Mouse (Mus musculus) T-cell, adult 2 months (primary cell): ENCODE results near the gene Specc1l.
A peak's percentile ranks its signal among the peaks of the same experiment; 100 is the strongest.
"Not testable (repeated sequence)": the region's sequence is repeated elsewhere in the genome, so short reads cannot be mapped to it uniquely, and the experiment has no call there.

ENCODE experiments used
- DNase-seq: peaks from one replicate; pipeline ENCODE4 v3.0.0; 2022; ENCODE audit warnings: low spot score

Specc1l gene

DNA sequence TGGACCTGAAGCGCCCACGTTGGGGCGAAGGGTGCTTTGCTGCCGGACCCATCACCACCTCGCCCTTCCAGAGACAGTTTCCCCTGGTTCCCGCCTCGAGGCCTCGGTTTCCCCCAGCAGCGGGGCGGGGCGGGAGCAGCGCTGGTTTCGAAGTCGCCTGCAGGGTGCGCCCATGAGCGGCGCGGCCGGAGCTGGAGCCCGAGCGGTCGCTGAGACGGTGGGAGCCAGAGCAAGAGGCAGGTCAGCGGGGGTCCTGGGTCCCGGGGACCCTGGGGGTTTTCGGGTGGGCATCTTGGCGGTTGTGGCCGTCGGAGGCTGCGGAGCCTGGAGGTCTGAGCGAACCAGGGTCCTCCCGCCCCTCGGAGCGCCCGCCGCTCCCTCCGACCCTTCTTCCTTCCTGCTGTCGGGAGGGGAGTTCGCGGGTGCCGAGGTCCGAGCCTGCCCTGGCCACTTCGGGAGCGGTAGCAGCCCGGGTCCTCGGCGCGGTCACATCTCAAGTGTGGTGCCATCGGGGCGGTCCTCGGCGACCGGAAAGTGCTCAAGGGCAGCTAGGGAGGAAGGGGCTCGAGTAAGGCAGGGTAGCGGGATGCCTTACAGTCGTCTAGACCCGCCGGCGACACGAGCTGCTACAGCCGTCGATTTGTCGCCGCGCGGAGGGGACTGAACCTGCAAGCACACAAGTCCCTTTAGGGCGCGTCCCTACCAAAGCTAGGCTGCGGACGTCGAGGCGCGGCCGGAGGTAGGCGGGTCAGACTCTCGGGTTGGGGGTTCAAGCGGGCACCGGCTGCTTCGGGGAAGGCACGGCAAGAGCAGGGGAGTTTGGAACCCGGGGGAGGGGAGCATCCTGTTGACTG, 105.3 kb downstream of the Specc1l start:
- DNase-seq: peak; percentile 68

- DNase-seq: no peak
These were observed 106.3 kb downstream of the Specc1l start for GRCm38 (mm10) chr10:75318206-75318605.

DNA sequence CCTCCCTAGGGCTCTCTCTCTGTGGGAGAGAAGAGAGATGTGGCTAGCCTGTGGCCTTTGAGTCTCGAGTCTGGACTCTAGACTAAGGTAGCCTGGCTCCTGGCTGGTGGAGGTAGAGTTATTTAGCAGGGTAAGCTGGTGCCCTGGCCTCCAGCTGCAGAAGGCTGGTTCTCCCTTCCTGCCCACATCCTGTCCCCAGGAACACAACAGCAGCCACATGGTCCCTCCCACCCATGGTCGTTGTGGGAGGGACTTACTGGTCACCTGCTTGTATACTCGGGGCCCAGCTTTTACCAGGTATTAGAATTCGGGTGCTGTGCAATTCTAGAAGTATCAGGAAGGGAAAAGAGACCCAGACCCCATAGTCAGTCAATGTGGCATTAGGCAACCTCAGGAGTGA, 108.4 kb downstream of the Specc1l start:
- DNase-seq: peak; percentile 84

- no peak for DNase-seq
These were observed 111.1 kb downstream of the Specc1l start for GRCm38 (mm10) chr10:75322966-75323365.

DNA sequence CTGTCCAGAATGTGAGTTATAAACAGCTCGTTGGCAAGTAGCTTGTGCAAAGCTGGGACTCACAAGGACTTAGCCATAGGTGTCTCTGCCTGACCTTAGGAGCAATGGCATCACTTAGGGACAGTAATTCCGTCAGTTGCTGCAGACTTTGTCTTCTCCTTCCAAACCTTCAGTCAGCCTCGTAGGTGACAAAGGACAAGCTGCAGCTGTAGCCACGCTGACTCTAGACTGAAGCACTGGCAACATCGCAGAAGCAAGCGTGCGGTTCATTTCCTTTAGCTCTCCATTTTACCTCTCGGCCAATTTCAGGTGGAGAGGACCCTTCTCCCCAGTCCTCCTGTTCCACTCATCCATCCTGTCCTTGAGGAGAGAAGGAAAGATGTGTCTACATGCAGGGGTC, 112.1 kb downstream of the Specc1l start:
- DNase-seq: no peak

DNA sequence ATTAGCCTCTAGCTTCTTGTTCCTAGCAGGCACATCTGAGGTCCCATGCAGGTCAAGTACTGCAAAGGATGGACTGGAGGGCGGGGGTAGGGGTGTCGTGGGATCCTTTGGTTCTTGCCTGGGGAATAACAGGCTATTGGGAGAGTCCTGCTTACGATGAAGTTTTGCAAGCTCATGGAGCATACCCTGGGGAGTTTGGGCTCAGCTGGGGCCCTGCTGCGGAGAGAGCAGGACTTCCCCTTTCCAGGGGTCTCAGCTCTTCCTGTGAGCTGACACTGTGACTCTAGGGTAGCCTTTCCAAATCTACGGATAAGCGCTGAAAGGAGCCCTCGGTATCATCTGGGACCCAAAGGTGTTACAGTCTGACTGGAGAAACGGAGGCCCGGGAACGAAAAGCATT, 112.5 kb downstream of the Specc1l start:
- DNase-seq: no peak

DNA sequence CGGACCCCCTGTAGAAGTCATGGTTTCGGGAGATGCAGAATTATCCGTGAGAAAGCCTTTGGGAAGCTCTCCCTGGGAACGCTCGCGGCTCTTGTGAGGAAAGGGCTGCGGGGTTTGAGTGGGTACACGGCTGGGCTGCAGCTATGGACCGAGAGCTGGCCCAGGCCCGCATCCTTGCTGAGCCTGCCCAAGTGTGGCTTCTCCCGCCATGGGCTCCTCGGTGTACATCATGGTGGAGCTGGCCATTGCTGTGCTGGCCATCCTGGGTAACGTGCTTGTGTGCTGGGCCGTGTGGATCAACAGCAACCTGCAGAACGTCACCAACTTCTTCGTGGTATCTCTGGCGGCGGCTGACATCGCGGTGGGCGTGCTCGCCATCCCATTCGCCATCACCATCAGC, 113.9 kb downstream of the Specc1l start:
- DNase-seq: no peak

GRCm38 (mm10) chr10:75326553-75326952, 114.7 kb downstream of the Specc1l start:
- peak; percentile 84 for DNase-seq

- no peak for DNase-seq
These were observed 115.2 kb downstream of the Specc1l start for GRCm38 (mm10) chr10:75327081-75327480.

DNA sequence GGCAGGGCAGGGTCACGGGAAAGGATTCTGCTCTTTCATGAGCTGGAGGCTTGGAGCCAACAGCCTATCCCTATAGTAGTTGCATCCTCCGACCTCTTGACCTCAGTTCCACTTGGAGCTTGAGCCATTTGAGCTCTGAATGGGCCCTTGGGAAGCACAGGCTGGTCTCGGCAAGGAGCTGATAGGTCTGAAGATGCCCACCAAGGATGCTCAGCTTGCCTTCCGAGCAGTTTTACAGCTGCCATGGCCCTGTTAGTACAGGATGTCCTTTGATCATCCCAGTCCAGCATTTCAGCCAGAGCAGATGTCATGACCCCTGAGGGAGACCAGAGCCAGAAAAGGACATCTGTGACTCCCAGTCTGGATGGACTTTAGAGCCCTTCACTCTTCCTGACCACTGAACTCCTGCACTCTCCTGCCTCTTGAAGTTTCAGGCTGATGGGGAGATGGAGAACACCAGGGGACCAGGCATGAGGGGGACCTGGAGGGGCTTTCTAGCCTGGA, 116.4 kb downstream of the Specc1l start:
- DNase-seq: no peak

GRCm38 (mm10) chr10:75332268-75332667, 120.4 kb downstream of the Specc1l start:
- DNase-seq: no peak

- no peak for DNase-seq
These were observed 121.4 kb downstream of the Specc1l start for GRCm38 (mm10) chr10:75333176-75333776.

GRCm38 (mm10) chr10:75334175-75334574, 122.3 kb downstream of the Specc1l start:
- no peak for DNase-seq

DNA sequence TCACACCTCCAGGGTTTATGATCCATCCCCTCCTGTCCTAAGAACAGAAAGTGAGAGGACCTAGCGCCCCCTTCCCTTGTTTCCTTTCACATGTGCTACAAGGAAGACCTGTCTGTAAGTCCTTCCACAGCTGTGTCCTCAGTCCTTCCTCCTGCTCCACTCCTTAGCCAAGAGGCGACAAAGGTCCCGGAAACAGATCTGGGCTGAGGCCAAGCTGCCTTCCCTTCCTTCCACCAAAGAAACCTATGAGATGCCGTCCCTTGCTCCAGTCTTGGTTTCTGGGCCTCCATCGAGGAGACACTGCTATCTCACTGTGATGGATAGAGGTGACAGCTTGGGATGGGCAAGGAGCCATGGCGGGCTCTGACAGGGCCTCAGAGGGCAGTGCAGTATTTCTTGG, 123.2 kb downstream of the Specc1l start:
- no peak for DNase-seq

- DNase-seq: no peak
These were observed 125.4 kb downstream of the Specc1l start for GRCm38 (mm10) chr10:75337231-75337630.

DNA sequence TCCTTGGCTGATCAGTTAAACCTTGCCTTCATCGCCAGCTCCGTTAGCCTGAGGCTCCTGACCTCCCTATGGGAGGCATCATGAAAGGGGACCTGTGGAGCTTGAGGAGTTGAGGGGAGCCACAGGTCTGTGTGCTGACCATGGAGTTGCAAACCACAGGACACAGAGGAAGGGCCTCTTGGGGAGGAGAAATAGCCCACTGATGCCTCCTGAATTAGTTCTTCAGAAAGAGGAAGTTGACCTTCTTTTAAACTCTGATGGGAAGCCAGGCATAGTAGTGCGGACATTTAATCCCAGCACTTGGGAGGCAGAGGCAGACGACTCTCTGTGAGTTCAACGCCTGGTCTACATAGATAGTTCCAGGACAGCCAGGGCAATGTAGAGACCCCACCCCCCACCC, 127.0 kb downstream of the Specc1l start:
- no peak for DNase-seq

DNA sequence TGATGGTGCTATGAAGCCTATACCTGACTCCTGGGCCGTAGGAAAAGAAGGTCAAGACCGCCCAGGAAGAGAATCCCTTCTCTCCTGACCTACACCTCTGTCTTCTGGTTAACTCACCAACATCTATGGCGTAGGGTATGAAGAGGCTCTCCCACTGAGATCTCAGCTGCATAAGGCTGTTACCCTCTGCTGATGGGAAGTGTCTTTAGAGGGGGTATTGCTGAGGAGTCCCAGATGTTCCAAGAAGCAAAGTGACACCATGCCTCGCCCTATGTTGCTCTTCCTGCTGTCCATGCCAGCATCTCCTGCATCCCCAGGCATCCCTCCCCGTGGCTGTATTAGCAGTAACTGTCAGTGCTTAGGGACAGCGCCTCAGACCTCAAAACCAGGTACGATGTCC, 127.5 kb downstream of the Specc1l start:
- DNase-seq: no peak

DNA sequence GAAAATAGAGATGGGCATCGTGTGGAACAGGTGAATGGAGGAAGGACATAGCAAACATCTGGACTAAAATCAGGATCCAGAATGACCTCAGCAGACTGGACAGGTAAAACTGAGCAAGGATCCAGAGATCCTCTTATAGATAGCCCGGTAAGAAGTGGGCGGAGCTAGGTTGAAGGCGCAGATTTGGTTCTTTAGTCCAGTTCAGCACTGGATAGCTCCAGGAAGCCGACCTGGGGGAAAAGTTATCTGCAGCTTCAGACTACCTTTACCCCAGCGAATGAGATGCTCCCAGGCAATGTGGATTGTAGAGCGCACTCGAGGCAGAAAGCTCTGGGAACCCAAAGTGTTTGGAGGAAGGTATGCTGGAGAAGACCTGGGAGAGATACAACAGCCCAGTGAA, 130.1 kb downstream of the Specc1l start:
- no peak for DNase-seq

DNA sequence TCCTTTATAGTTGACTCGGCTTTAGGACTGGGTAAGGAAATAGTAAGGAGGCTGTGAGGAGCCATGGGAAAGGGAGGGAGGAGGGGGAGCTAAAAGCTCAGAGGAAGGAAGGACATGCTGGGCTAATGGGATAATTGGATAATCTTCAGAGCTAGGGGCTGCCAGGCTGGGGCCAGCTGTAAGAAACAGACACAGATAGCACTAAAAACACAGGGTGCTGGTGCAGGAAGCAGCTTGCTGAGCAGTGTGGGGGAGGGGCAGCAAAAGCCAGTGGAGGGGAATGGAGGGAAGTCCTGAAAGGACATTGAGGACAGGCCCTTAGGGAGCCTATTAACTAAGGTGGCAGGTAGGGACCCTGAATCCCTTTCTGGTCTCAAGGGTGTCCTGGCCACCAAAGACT, 132.7 kb downstream of the Specc1l start:
- not testable (repeated sequence) for DNase-seq

DNA sequence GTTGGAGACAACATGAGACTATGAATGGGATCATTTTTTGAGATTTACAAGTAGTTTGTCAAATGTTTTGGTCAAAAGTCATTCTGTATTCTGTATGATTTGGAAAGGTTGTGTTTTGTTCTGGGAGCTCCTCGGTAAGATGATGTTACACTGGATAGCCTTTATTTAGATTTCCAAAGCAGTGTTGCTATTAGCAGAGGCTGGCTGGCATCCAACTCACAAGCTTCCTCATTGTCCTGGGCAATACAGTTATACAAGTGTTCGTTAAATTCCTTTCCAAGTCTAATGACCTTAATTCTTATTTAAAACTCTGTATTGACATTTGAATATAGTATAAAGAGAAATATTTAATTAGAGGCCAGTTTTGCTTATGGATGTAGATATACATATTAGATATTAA, 133.4 kb downstream of the Specc1l start:
- no peak for DNase-seq

- no peak for DNase-seq
These were observed 138.7 kb downstream of the Specc1l start for GRCm38 (mm10) chr10:75350564-75350963.

- no peak for DNase-seq
These were observed 140.7 kb downstream of the Specc1l start for GRCm38 (mm10) chr10:75352541-75352940.

- peak; percentile 37 for DNase-seq
These were observed 142.0 kb downstream of the Specc1l start for GRCm38 (mm10) chr10:75353838-75354241.
